Mouse (Mus musculus): ENCODE measurements at regions not wholly inside any gene's neighbourhood (a gene's known extent, or its start where the extent isn't known, plus 50 kb on each side); places are given as distances from the start of the nearest gene placed in this dataset.

GRCm38 (mm10) chr13:39516106-39516505 lies 555.4 kb upstream of the Slc35b3 start:
- Histone ChIP-seq H3K4me1 (replicated peaks; ENCODE audit: insufficient read depth, low read length) (no peaks in the 10 kb centered on the region), H3K27ac (no peak overlapping the region), H3K9ac (ENCODE audit: low read depth, low read length) (no peak overlapping the region), H3K4me3 (replicated peaks; ENCODE audit: low read depth, low read length) (no peak overlapping the region), H3K27me3 (ENCODE audit: insufficient read depth, low read length) (no peaks in the 10 kb centered on the region), H3K4me2 (ENCODE audit: low read length) (no peak overlapping the region), H3K9me3 (replicated peaks; ENCODE audit: low read length) (no peaks in the 10 kb centered on the region), H3K36me3 (ENCODE audit: insufficient read depth, low read length) (no peaks in the 10 kb centered on the region)
- no peak for TF ChIP-seq CTCF (IDR thresholded peaks at IDR 0.05; ENCODE audit: low read depth)
- ATAC-seq (replicated peaks; ENCODE audit: low FRiP score, low read depth) (peak; percentile 57; the same call in 1 of the 2 replicates), DNase-seq (ENCODE audit: low spot score) (peak; percentile 59)
- 4% methylated on average over 8 of the region's 8 CpGs for WGBS

- DNase-seq (ENCODE audit: low spot score) = peak; percentile 6
Measured at GRCm38 (mm10) chr13:39489806-39490205, 529.1 kb upstream of the Slc35b3 start.

GRCm38 (mm10) chr13:39472621-39473020 lies 511.9 kb upstream of the Slc35b3 start:
- ATAC-seq (replicated peaks; ENCODE audit: low FRiP score, low read depth) (no peak), DNase-seq (ENCODE audit: low spot score) (no peak)
- no peaks in the 10 kb centered on the region for H3K4me1 ChIP-seq (replicated peaks; ENCODE audit: insufficient read depth, low read length)
- H3K9ac ChIP-seq (ENCODE audit: low read depth, low read length) = no peak overlapping the region
- H3K4me3 ChIP-seq (replicated peaks; ENCODE audit: low read depth, low read length) = no peak overlapping the region
- no peak for TF ChIP-seq CTCF (IDR thresholded peaks at IDR 0.05; ENCODE audit: low read depth)
- no peak overlapping the region for H3K4me2 ChIP-seq (ENCODE audit: low read length)
- no peaks in the 10 kb centered on the region for H3K27me3 ChIP-seq (ENCODE audit: insufficient read depth, low read length)
- WGBS = 61% methylated on average over 6 of the region's 6 CpGs
- H3K9me3 ChIP-seq (replicated peaks; ENCODE audit: low read length) = no peaks in the 10 kb centered on the region
- no peak overlapping the region for H3K27ac ChIP-seq
- H3K36me3 ChIP-seq (ENCODE audit: insufficient read depth, low read length) = no peaks in the 10 kb centered on the region

More at GRCm38 (mm10) chr13:39489806-39490205, 529.1 kb upstream of the Slc35b3 start:
- Histone ChIP-seq H3K4me2 (ENCODE audit: low read length) (no peak overlapping the region), H3K36me3 (ENCODE audit: insufficient read depth, low read length) (no peaks in the 10 kb centered on the region), H3K27ac (no peak overlapping the region), H3K9me3 (replicated peaks; ENCODE audit: low read length) (no peaks in the 10 kb centered on the region), H3K27me3 (ENCODE audit: insufficient read depth, low read length) (no peaks in the 10 kb centered on the region), H3K4me3 (replicated peaks; ENCODE audit: low read depth, low read length) (no peak overlapping the region), H3K9ac (ENCODE audit: low read depth, low read length) (no peak overlapping the region), H3K4me1 (replicated peaks; ENCODE audit: insufficient read depth, low read length) (no peaks in the 10 kb centered on the region)
- 39% methylated on average over 7 of the region's 7 CpGs for WGBS
- no peak for ATAC-seq (replicated peaks; ENCODE audit: low FRiP score, low read depth)
- no peak for TF ChIP-seq CTCF (IDR thresholded peaks at IDR 0.05; ENCODE audit: low read depth)

- Histone ChIP-seq H3K27ac (no peak overlapping the region), H3K4me1 (replicated peaks; ENCODE audit: insufficient read depth, low read length) (no peaks in the 10 kb centered on the region), H3K4me2 (ENCODE audit: low read length) (no peak overlapping the region), H3K9me3 (replicated peaks; ENCODE audit: low read length) (no peaks in the 10 kb centered on the region), H3K4me3 (replicated peaks; ENCODE audit: low read depth, low read length) (no peak overlapping the region), H3K27me3 (ENCODE audit: insufficient read depth, low read length) (no peaks in the 10 kb centered on the region), H3K36me3 (ENCODE audit: insufficient read depth, low read length) (no peaks in the 10 kb centered on the region), H3K9ac (ENCODE audit: low read depth, low read length) (no peak overlapping the region)
- TF ChIP-seq CTCF (IDR thresholded peaks at IDR 0.05; ENCODE audit: low read depth) = no peak
- ATAC-seq (replicated peaks; ENCODE audit: low FRiP score, low read depth) (no peak), DNase-seq (ENCODE audit: low spot score) (no peak)
- 93% methylated on average over 13 of the region's 13 CpGs for WGBS
Measured at GRCm38 (mm10) chr13:39441799-39442198, 481.1 kb upstream of the Slc35b3 start.

- no peaks in the 10 kb centered on the region for H3K9me3 ChIP-seq (replicated peaks; ENCODE audit: low read length)
- peak; percentile 93 for TF ChIP-seq CTCF (IDR thresholded peaks at IDR 0.05; ENCODE audit: low read depth)
- H3K36me3 ChIP-seq (ENCODE audit: insufficient read depth, low read length) = no peaks in the 10 kb centered on the region
- H3K4me3 ChIP-seq (replicated peaks; ENCODE audit: low read depth, low read length) = no peak overlapping the region
- ATAC-seq (replicated peaks; ENCODE audit: low FRiP score, low read depth) = no peak
- no peaks in the 10 kb centered on the region for H3K4me1 ChIP-seq (replicated peaks; ENCODE audit: insufficient read depth, low read length)
- H3K27me3 ChIP-seq (ENCODE audit: insufficient read depth, low read length) = no peaks in the 10 kb centered on the region
- 12% methylated on average over 8 of the region's 8 CpGs for WGBS
- no peak overlapping the region for H3K9ac ChIP-seq (ENCODE audit: low read depth, low read length)
- 0 out of 2 replicates have a peak overlapping the region, but pooled peaks have one; percentile 10 for H3K4me2 ChIP-seq (ENCODE audit: low read length)
- no peak overlapping the region for H3K27ac ChIP-seq
- peak; percentile 82 for DNase-seq (ENCODE audit: low spot score)
Measured at GRCm38 (mm10) chr13:39440907-39441306, 480.2 kb upstream of the Slc35b3 start.

- TF ChIP-seq CTCF (IDR thresholded peaks at IDR 0.05; ENCODE audit: low read depth) = no peak
- no peak overlapping the region for H3K27ac ChIP-seq
- no peaks in the 10 kb centered on the region for H3K36me3 ChIP-seq (ENCODE audit: insufficient read depth, low read length)
- DNase-seq (ENCODE audit: low spot score) (no peak), ATAC-seq (replicated peaks; ENCODE audit: low FRiP score, low read depth) (no peak)
- no peak overlapping the region for H3K4me3 ChIP-seq (replicated peaks; ENCODE audit: low read depth, low read length)
- H3K9me3 ChIP-seq (replicated peaks; ENCODE audit: low read length) = no peaks in the 10 kb centered on the region
- no peak overlapping the region for H3K9ac ChIP-seq (ENCODE audit: low read depth, low read length)
- no peaks in the 10 kb centered on the region for H3K4me1 ChIP-seq (replicated peaks; ENCODE audit: insufficient read depth, low read length)
- no peaks in the 10 kb centered on the region for H3K27me3 ChIP-seq (ENCODE audit: insufficient read depth, low read length)
- 0 out of 2 replicates have a peak overlapping the region, but pooled peaks have one; percentile 10 for H3K4me2 ChIP-seq (ENCODE audit: low read length)
- WGBS = 82% methylated on average over 10 of the region's 10 CpGs
Measured at GRCm38 (mm10) chr13:39440336-39440735, 479.7 kb upstream of the Slc35b3 start.

GRCm38 (mm10) chr13:39427996-39428395 lies 467.3 kb upstream of the Slc35b3 start:
- Histone ChIP-seq H3K4me2 (ENCODE audit: low read length) (no peak overlapping the region), H3K36me3 (ENCODE audit: insufficient read depth, low read length) (no peaks in the 10 kb centered on the region), H3K27me3 (ENCODE audit: insufficient read depth, low read length) (no peaks in the 10 kb centered on the region), H3K27ac (no peak overlapping the region), H3K4me3 (replicated peaks; ENCODE audit: low read depth, low read length) (no peak overlapping the region), H3K9me3 (replicated peaks; ENCODE audit: low read length) (no peaks in the 10 kb centered on the region), H3K9ac (ENCODE audit: low read depth, low read length) (no peak overlapping the region), H3K4me1 (replicated peaks; ENCODE audit: insufficient read depth, low read length) (no peaks in the 10 kb centered on the region)
- ATAC-seq (replicated peaks; ENCODE audit: low FRiP score, low read depth) (no peak), DNase-seq (ENCODE audit: low spot score) (no peak)
- TF ChIP-seq CTCF (IDR thresholded peaks at IDR 0.05; ENCODE audit: low read depth) = no peak
- 72% methylated on average over 3 of the region's 3 CpGs for WGBS
